Comparison of ENCODE assay signal across 21 mouse cellular contexts in genomic region chr6:115380596-115380995, GRCm38 (mm10). TPM values are rescaled to one million over a fixed set of nuclear protein-coding genes. Genes with fewer than 3 reads are reported as not detected.
A peak's percentile ranks its signal among the peaks of the same experiment; 100 is the strongest.
DNase-seq lines count a peak whose midpoint lies in the region; ATAC-seq lines count a peak whose summit lies in the region.
"Had no signal": no experiment of that assay in that cellular context is flagged by ENCODE, and none has a peak within 500 bp of the region (broad histone marks: within the 10 kb centered on the region; RNA-seq: fewer than 3 reads in every experiment).

No protein-coding gene starts in this region.

- H3K4me3 ChIP-seq in brown adipose tissue, adult 24 weeks (ENCODE audit: insufficient read depth, low read depth, low read length) = no peak overlapping the region
- H3K4me3 ChIP-seq in macrophage (ENCODE audit: inconsistent target) = peak overlapping the region; percentile 2; the same call in 1 of the 2 replicates
- peak overlapping the region; percentile 54 for H3K4me3 ChIP-seq in megakaryocyte, embryonic 14.5 days (replicated peaks)
- H3K4me3 ChIP-seq in midbrain, embryonic 10.5 days = no peak overlapping the region
- H3K4me3 ChIP-seq: embryonic facial prominence, embryonic 10.5 days; embryonic facial prominence, embryonic 12.5 days; erythroblast, embryonic 14.5 days; forebrain, embryonic 10.5 days; forebrain, embryonic 12.5 days had no signal

- DNase-seq in cerebellum, postnatal 10 days = no peak
- no peak for DNase-seq in midbrain, embryonic 10.5 days (ENCODE audit: low spot score)
- no peak for DNase-seq in thymus, postnatal 36 days
- DNase-seq: adrenal gland, adult 2 months; adrenal gland, postnatal 10 days; adrenal gland, postnatal 25 days; cerebellum, adult 11 months; cerebellum, adult 18-20 months; cerebellum, adult 8-10 months; cerebellum, adult 9-11 months; cerebellum, postnatal 25 days had no signal

- ATAC-seq in erythroblast, adult 5-6 weeks (replicated peaks; ENCODE audit: low FRiP score, poor library complexity, severe bottlenecking) = no peak
- ATAC-seq: forebrain, embryonic 16.5 days had no signal

- H3K79me2 ChIP-seq in macrophage (ENCODE audit: inconsistent target) = peaks cover 66% of the 10 kb centered on the region

- 12% methylated on average over 5 of the region's 5 CpGs for WGBS in macrophage (ENCODE audit: missing documents)
- WGBS in midbrain, embryonic 10.5 days = 98% methylated on average over 5 of the region's 5 CpGs

- peaks cover 16% of the 10 kb centered on the region for H3K4me1 ChIP-seq in brown adipose tissue, adult 24 weeks (ENCODE audit: control insufficient read depth, insufficient read depth, insufficient read length, low read length)
- H3K4me1 ChIP-seq in megakaryocyte, embryonic 14.5 days = peaks cover 68% of the 10 kb centered on the region
- no peaks in the 10 kb centered on the region for H3K4me1 ChIP-seq in midbrain, embryonic 10.5 days
- H3K4me1 ChIP-seq: embryonic facial prominence, embryonic 10.5 days; embryonic facial prominence, embryonic 12.5 days; forebrain, embryonic 10.5 days; forebrain, embryonic 12.5 days had no signal

- H3K27ac ChIP-seq in brown adipose tissue, adult 24 weeks (replicated peaks; ENCODE audit: low read depth, low read length) = 0 out of 2 replicates have a peak overlapping the region, but pooled peaks have one; percentile 7
- peak overlapping the region; percentile 55 for H3K27ac ChIP-seq in macrophage
- no peak overlapping the region for H3K27ac ChIP-seq in midbrain, embryonic 10.5 days (replicated peaks)
- H3K27ac ChIP-seq: embryonic facial prominence, embryonic 10.5 days; embryonic facial prominence, embryonic 12.5 days; forebrain, embryonic 10.5 days; forebrain, embryonic 12.5 days had no signal

- no peaks in the 10 kb centered on the region for H3K27me3 ChIP-seq in megakaryocyte, embryonic 14.5 days (replicated peaks)
- no peaks in the 10 kb centered on the region for H3K27me3 ChIP-seq in midbrain, embryonic 10.5 days (ENCODE audit: low read depth, poor library complexity, severe bottlenecking)
- H3K27me3 ChIP-seq: embryonic facial prominence, embryonic 12.5 days; forebrain, embryonic 12.5 days had no signal

- H3K9me3 ChIP-seq in megakaryocyte, embryonic 14.5 days = no peaks in the 10 kb centered on the region
- no peaks in the 10 kb centered on the region for H3K9me3 ChIP-seq in midbrain, embryonic 10.5 days (replicated peaks)
- H3K9me3 ChIP-seq: embryonic facial prominence, embryonic 10.5 days; embryonic facial prominence, embryonic 12.5 days; forebrain, embryonic 10.5 days; forebrain, embryonic 12.5 days had no signal

- peaks cover 15% of the 10 kb centered on the region; the same call in 1 of the 2 replicates for H3K36me3 ChIP-seq in macrophage (ENCODE audit: inconsistent target)
- peaks cover 24% of the 10 kb centered on the region for H3K36me3 ChIP-seq in megakaryocyte, embryonic 14.5 days (replicated peaks; ENCODE audit: low read length)
- no peaks in the 10 kb centered on the region for H3K36me3 ChIP-seq in midbrain, embryonic 10.5 days
- H3K36me3 ChIP-seq: embryonic facial prominence, embryonic 10.5 days; embryonic facial prominence, embryonic 12.5 days; forebrain, embryonic 10.5 days; forebrain, embryonic 12.5 days had no signal

RNA-seq across cellular contexts. Expression of gene Pparg, which starts 19.8 kb away (rescaled TPM):
- 257 and 391 TPM in 2 replicates for polyA plus RNA-seq in brown adipose tissue, adult 24 weeks (2012; ENCODE audit: insufficient read depth, insufficient read length, missing spikeins)
- total RNA-seq in macrophage (2018; cell fraction: chromatin; rRNA removed) = 10 to 100 TPM in 22 of 26 experiments, 1 to 10 TPM in 4; 3.8 to 99.8 (median 24.1) TPM
- total RNA-seq in macrophage (2018; cell fraction: cytosol; rRNA removed) = 10 to 100 TPM; 14.0 to 86.4 (median 26.8) TPM
- 10 to 100 TPM in 24 of 26 experiments, 1 to 10 TPM in 2; 6.7 to 96.1 (median 20.6) TPM for total RNA-seq in macrophage (2018; cell fraction: nucleus; rRNA removed)
- 36.4 to 80.3 TPM (median 54.9 TPM) in 3 replicates for polyA plus RNA-seq in macrophage (2018)
- polyA plus RNA-seq in megakaryocyte, embryonic 14.5 days (2012; ENCODE audit: insufficient read depth, low replicate concordance) = 0.79 and 4.3 TPM in 2 replicates
- total RNA-seq in erythroblast, adult 5-6 weeks (2015; ENCODE audit: low replicate concordance) = 3.5 and 9.0 TPM in 2 replicates
- 2.9 and 3.9 TPM in 2 replicates for total RNA-seq in erythroblast, adult 5-6 weeks (2017; ENCODE audit: low replicate concordance)
- polyA plus RNA-seq in midbrain, embryonic 10.5 days (2016; fragmentation: Nextera tagmentation; extraction: Ambion mirVana) = 0.06 TPM in 1 of 2 replicates, not detected in the other
- polyA plus RNA-seq: erythroblast, embryonic 14.5 days; forebrain, embryonic 12.5 days had no signal

Comparison
In these comparisons a context has a peak if more than half of its experiments do, and no peak if none do; other contexts are left out.
1. H3K4me3 ChIP-seq: peak in macrophage (single experiment) and megakaryocyte, embryonic 14.5 days (single experiment); none in brown adipose tissue, adult 24 weeks (single experiment) and midbrain, embryonic 10.5 days (single experiment).